Mouse (Mus musculus) retina, postnatal 1 day (tissue): ENCODE results near the gene Sbk3.
"Not testable (repeated sequence)": the region's sequence is repeated elsewhere in the genome, so short reads cannot be mapped to it uniquely, and the experiment has no call there.

Experiments
- DNase-seq: peaks from one replicate; pipeline ENCODE4 v3.0.0-alpha.2; 2012

Gene Sbk3

GRCm38 (mm10) chr7:4971068-4971467, at the start of gene Sbk3:
TSS of gene Sbk3 (minus strand) at chr7:4971168.
- DNase-seq: no peak

- no peak for DNase-seq
These were observed 49.7 kb upstream of the Sbk3 start for GRCm38 (mm10) chr7:5020685-5021084.

- peak; percentile 99 for DNase-seq
These were observed 49.2 kb upstream of the Sbk3 start, which contains the start of the genes Zfp865 and Ccdc106 for GRCm38 (mm10) chr7:5020000-5020681. TSS of gene Zfp865 (plus strand) at chr7:5020376. TSS of gene Ccdc106 (plus strand) at chr7:5020553.

- not testable (repeated sequence) for DNase-seq
These were observed 48.6 kb upstream of the Sbk3 start for GRCm38 (mm10) chr7:5019576-5019975.

- no peak for DNase-seq
These were observed 47.0 kb upstream of the Sbk3 start for GRCm38 (mm10) chr7:5017931-5018330.

- DNase-seq: no peak
These were observed 46.4 kb upstream of the Sbk3 start for GRCm38 (mm10) chr7:5017352-5017751.

- DNase-seq: no peak
These were observed 46.0 kb upstream of the Sbk3 start for GRCm38 (mm10) chr7:5016920-5017319.

- no peak for DNase-seq
These were observed 45.1 kb upstream of the Sbk3 start for GRCm38 (mm10) chr7:5016057-5016456.

GRCm38 (mm10) chr7:5015118-5016001, 44.4 kb upstream of the Sbk3 start, which contains the start of gene Gm44973:
TSS of gene Gm44973 (plus strand) at chr7:5015496.
- DNase-seq: peak; percentile 98

GRCm38 (mm10) chr7:5014251-5015117, 43.5 kb upstream of the Sbk3 start, which contains the start of the genes Zfp524 and Fiz1:
TSS of gene Zfp524 (plus strand) at chr7:5014415.
TSS of gene Fiz1 (minus strand) at chr7:5014697.
- DNase-seq: peak; percentile 99

GRCm38 (mm10) chr7:5012681-5013513, 41.9 kb upstream of the Sbk3 start:
- no peak for DNase-seq

GRCm38 (mm10) chr7:5008229-5008628, 37.3 kb upstream of the Sbk3 start:
- no peak for DNase-seq

GRCm38 (mm10) chr7:5002876-5003275, 31.9 kb upstream of the Sbk3 start:
- not testable (repeated sequence) for DNase-seq

- DNase-seq: no peak
These were observed 28.9 kb upstream of the Sbk3 start for GRCm38 (mm10) chr7:4999876-5000275.

- DNase-seq: no peak
These were observed 26.0 kb upstream of the Sbk3 start for GRCm38 (mm10) chr7:4996934-4997333.

GRCm38 (mm10) chr7:4996003-4996895, 25.3 kb upstream of the Sbk3 start, which contains the start of gene Zfp579:
TSS of gene Zfp579 (minus strand) at chr7:4996158.
- peak; percentile 96 for DNase-seq

GRCm38 (mm10) chr7:4995268-4996002, 24.5 kb upstream of the Sbk3 start:
- no peak for DNase-seq

- no peak for DNase-seq
These were observed 23.2 kb upstream of the Sbk3 start for GRCm38 (mm10) chr7:4993999-4994788.
